Mouse (Mus musculus) activated CD4-positive, CD25-positive, alpha-beta regulatory T cell, adult 9 weeks (primary cell): ENCODE data around the gene Rgs1. TPM values are rescaled to one million over a fixed set of nuclear protein-coding genes. Genes with fewer than 3 reads are reported as not detected.

Experiments used
- polyA plus RNA-seq: library from polyadenylated mRNA; unstranded; fragments of 100-300 nt; shearing (Covaris generic); gene quantifications from one replicate; pipeline ENCODE4 v1.2.1, GENCODE M21; 2017

Gene Rgs1
- polyA plus RNA-seq = 412 TPM

GRCm38 (mm10) chr1:144248923-144249322 lies at the start of gene Rgs1:
Rgs1 (minus strand) TSS chr1:144249242.

Other genes with a start within 250 kb of the Rgs1 start
- gene Rgs2, start 245.1 kb downstream of the Rgs1 start, polyA plus RNA-seq = 50.7 TPM
- gene Rgs13, start 71.9 kb downstream of the Rgs1 start, polyA plus RNA-seq = 0.18 TPM